In genomic region chr1:89780675-89781074, GRCm38 (mm10) we compare ENCODE assay signal across 23 mouse cellular contexts.
DNase-seq lines count a peak whose midpoint lies in the region; ATAC-seq and TF ChIP-seq lines count a peak whose summit lies in the region.
"Had no signal": no experiment of that assay in that cellular context is flagged by ENCODE, and none has a peak within 500 bp of the region (broad histone marks: within the 10 kb centered on the region; RNA-seq: fewer than 3 reads in every experiment).

No protein-coding gene starts in this region.

- peak; percentile 23 to 44 for DNase-seq in adrenal gland, postnatal 36 days
- DNase-seq in adrenal gland, adult 8-10 months, result no peak
- peak; percentile 61 for DNase-seq in right cerebral cortex, adult 18-20 months
- DNase-seq in right cerebral cortex, postnatal 4 days, result no peak
- DNase-seq in MN1 (ENCODE audit: low spot score), result no peak
- DNase-seq: gastrocnemius, postnatal 36 days; heart, adult 2 months; heart, postnatal 14 days; kidney, postnatal 25 days; layer of hippocampus, adult 9-11 months; liver; lung, postnatal 36 days had no signal

- H3K27ac ChIP-seq in forebrain, embryonic 12.5 days, result no peak overlapping the region
- H3K27ac ChIP-seq: embryonic facial prominence, embryonic 12.5 days; forebrain, embryonic 13.5 days; heart, adult 2 months; heart, embryonic 13.5 days; limb, embryonic 10.5 days; liver, embryonic 15.5 days; lung, embryonic 15.5 days; midbrain, embryonic 13.5 days had no signal

- H3ac ChIP-seq in C2C12 (ENCODE audit: control insufficient read depth, insufficient read length, low read depth), result no peak overlapping the region

- H3K4me3 ChIP-seq in C2C12 (ENCODE audit: insufficient read depth, poor library complexity, severe bottlenecking), result no peak overlapping the region
- H3K4me3 ChIP-seq in forebrain, embryonic 12.5 days (replicated peaks), result no peak overlapping the region
- H3K4me3 ChIP-seq: embryonic facial prominence, embryonic 12.5 days; forebrain, embryonic 13.5 days; heart, adult 2 months; heart, embryonic 13.5 days; limb, embryonic 10.5 days; liver, embryonic 15.5 days; lung, embryonic 15.5 days; megakaryocyte, embryonic 14.5 days; midbrain, embryonic 13.5 days had no signal

- no peak overlapping the region for H3K4me2 ChIP-seq in forebrain, embryonic 12.5 days
- H3K4me2 ChIP-seq: embryonic facial prominence, embryonic 12.5 days; forebrain, embryonic 13.5 days; heart, embryonic 13.5 days; liver, embryonic 15.5 days; lung, embryonic 15.5 days; midbrain, embryonic 13.5 days had no signal

- peaks cover 33% of the 10 kb centered on the region for H3K4me1 ChIP-seq in forebrain, embryonic 12.5 days
- H3K4me1 ChIP-seq: liver, embryonic 15.5 days; lung, embryonic 15.5 days; megakaryocyte, embryonic 14.5 days had no signal

- H3K9ac ChIP-seq in forebrain, embryonic 12.5 days, result no peak overlapping the region
- H3K9ac ChIP-seq: embryonic facial prominence, embryonic 12.5 days; forebrain, embryonic 13.5 days; heart, embryonic 13.5 days; liver, embryonic 15.5 days; lung, embryonic 15.5 days; midbrain, embryonic 13.5 days had no signal

- TF ChIP-seq CTCF in C2C12 (IDR thresholded peaks at IDR 0.05; ENCODE audit: control insufficient read depth, insufficient read depth, insufficient read length), result no peak

- no peaks in the 10 kb centered on the region for H3K79me3 ChIP-seq in C2C12 (ENCODE audit: low read depth)

- no peaks in the 10 kb centered on the region for H3K36me3 ChIP-seq in C2C12 (ENCODE audit: control insufficient read depth, insufficient read depth)
- no peaks in the 10 kb centered on the region for H3K36me3 ChIP-seq in forebrain, embryonic 12.5 days (replicated peaks)
- H3K36me3 ChIP-seq: embryonic facial prominence, embryonic 12.5 days; liver, embryonic 15.5 days had no signal

- no peak for ATAC-seq in forebrain, embryonic 12.5 days (ENCODE audit: low FRiP score)
- ATAC-seq: forebrain, embryonic 13.5 days; intestine, postnatal 0 days; midbrain, embryonic 13.5 days had no signal

- no peaks in the 10 kb centered on the region for H3K79me2 ChIP-seq in C2C12 (ENCODE audit: control insufficient read depth, insufficient read depth)

- H3K9me3 ChIP-seq in forebrain, embryonic 12.5 days, result no peaks in the 10 kb centered on the region
- H3K9me3 ChIP-seq: embryonic facial prominence, embryonic 12.5 days; forebrain, embryonic 13.5 days; heart, embryonic 13.5 days; limb, embryonic 10.5 days; liver, embryonic 15.5 days; lung, embryonic 15.5 days; midbrain, embryonic 13.5 days had no signal

- no peaks in the 10 kb centered on the region for H3K27me3 ChIP-seq in C2C12 (ENCODE audit: control insufficient read depth, insufficient read depth, insufficient read length)
- peaks cover 13% of the 10 kb centered on the region; the same call in 1 of the 2 replicates for H3K27me3 ChIP-seq in forebrain, embryonic 12.5 days
- H3K27me3 ChIP-seq: embryonic facial prominence, embryonic 12.5 days; heart, embryonic 13.5 days; liver, embryonic 15.5 days; lung, embryonic 15.5 days; midbrain, embryonic 13.5 days had no signal

- whole genome bisulfite sequencing in forebrain, embryonic 12.5 days, result 90% methylated on average over 2 of the region's 2 CpGs

TF ChIP-seq in C2C12, 6 proteins besides CTCF, POLR2A, EP300 and RAD21:
- peak; percentile 57 for TF ChIP-seq CEBPB (IDR thresholded peaks at IDR 0.05; ENCODE audit: low read depth)
- peak; percentile 2 for TF ChIP-seq FOSL1 (IDR thresholded peaks at IDR 0.05; ENCODE audit: insufficient read depth, low read length, poor library complexity, severe bottlenecking)
- TF ChIP-seq USF1 (IDR thresholded peaks at IDR 0.05; ENCODE audit: low read depth), result no peak
TF ChIP-seq in C2C12: peak in this region for 2.

Comparison
In these comparisons a context has a peak if more than half of its experiments do, and no peak if none do; other contexts are left out.
1. DNase-seq: peak in adrenal gland, postnatal 36 days (2 of 2) and right cerebral cortex, adult 18-20 months (single experiment); none in adrenal gland, adult 8-10 months (single experiment), right cerebral cortex, postnatal 4 days (single experiment) and MN1 (single experiment).